Mouse (Mus musculus): ENCODE data around the gene Slc16a6.
A peak's percentile ranks its signal among the peaks of the same experiment; 100 is the strongest.

The Slc16a6 gene

GRCm38 (mm10) chr11:109458165-109458564 is 15.2 kb downstream of the Slc16a6 start:
- no peak for DNase-seq (ENCODE audit: extremely low read depth, insufficient read length, low spot score)

DNA sequence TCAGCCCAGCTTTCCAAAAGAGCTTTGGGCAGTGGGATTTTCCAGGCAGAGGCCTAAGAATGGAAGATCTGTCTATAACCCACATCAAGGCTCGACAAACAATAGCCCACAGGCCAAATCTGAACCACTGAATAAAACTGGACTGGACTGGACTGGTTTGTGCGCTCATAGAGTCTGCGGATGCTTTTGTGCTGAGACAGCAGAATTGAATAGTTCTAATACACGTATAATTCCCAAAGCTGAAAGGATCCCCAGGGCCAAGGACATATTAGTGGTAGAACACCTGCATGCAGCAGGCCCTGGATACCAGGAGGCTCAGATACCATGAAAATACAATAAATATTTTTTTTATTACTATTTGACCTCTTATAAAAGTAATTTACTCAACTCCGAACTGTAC is 17.1 kb downstream of the Slc16a6 start:
- no peak for DNase-seq (ENCODE audit: extremely low read depth, insufficient read length, low spot score)

DNA sequence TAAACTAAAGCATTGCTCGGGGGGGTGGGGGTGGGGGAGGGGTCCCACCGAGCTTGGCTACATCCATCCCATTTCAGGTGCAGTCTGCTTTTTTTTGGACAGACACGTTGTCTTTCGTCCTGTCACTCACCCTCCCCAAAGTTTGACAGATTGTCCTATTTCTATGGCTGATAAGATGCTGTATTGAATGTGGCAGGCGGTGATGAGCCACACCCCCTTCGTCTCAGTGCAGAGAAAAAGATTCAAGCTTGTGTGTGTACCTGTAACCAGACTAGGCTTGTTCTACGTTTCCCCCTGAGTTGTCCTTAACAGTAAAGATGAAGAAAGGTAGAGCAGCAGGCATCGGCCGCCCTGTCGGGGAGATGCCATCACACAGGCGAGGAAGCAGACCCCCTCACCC is 22.2 kb downstream of the Slc16a6 start:
- DNase-seq (ENCODE audit: extremely low read depth, insufficient read length, low spot score), result no peak

DNA sequence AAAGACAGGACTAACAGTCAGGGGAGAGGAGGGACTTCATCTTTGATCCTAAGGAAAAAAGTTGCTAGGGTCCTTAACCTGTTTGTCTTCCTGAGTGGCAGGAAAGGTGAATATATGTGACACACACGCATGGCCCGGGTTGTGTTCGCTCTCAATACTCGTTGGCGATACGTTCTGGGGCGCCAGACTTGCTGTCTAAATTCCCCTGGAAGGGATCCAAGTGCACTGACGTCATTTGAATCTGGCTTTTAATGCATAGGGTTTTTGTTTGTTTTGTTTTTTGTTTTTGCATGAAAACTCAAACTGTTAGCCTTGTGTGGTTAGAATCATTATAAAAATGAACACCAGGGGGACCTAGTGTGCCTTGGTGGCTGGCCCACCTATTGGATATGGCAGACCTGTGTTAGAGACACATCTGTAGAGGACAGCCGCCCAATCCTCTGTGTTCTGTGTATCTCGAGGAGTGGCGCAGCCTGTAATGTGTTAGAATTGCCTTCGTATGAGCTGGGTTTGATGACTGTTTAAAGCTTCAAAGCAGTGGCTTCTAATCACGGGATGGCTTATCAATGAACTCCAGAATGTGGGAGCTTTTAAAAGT is 27.9 kb downstream of the Slc16a6 start:
- DNase-seq (ENCODE audit: extremely low read depth, insufficient read length, low spot score), result no peak

DNA sequence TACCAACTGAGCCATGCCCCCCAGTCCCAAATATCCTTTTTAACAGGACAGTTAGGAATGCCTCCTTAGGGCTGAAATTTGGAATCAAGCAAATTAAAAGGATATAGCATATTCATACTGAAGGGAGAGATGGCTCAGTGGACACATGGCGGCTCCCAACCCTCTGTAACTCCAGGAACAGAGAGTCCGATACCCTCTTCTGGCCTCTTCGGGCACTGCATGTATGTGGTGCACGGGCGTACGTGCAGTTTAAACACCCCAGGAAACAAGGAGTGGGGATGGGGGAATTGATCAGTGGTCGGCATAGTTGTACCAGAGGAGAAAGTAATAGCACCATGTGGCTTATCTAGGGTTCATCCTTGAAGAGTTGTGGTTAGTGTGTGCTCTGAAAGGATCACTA is 28.8 kb downstream of the Slc16a6 start:
- no peak for DNase-seq (ENCODE audit: extremely low read depth, insufficient read length, low spot score)

DNA sequence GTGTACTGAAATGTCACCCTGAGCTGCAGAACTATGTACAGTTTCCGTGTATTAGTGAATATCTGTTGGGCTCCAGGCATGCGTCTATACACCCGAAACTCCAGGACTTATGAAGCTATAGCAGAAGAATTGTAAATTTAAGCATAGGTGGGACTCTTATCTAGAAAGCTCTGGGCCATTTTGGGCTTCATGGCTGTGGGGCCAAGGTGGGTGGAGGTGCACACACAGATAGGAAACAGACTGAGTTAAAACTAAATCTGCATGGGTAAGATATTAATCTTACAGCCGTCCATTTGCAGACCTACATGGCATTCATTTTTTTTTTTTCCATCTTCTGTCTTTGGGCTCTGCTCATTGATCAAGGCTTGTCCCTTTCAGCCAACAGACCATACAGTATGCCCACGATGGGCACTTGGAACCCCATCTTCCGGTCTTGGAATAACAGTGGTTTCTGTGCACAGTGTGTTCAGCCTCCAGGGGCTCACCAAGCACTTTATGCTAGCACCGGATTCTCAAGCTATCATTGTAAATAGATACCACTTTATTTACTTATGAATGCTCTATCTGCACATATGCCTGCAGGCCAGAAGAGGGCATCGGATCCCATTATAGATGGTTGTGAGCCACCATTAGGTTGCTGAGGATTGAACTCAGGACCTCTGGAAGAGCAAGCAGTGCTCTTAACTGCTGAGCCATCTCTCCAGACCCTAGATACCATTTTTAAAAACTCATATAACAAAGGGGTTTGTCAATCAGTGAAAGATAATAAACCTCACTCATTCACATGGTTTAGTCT is 29.7 kb downstream of the Slc16a6 start:
- DNase-seq (ENCODE audit: extremely low read depth, insufficient read length, low spot score), result no peak

GRCm38 (mm10) chr11:109442166-109442730 is 31.1 kb downstream of the Slc16a6 start:
- DNase-seq (ENCODE audit: extremely low read depth, insufficient read length, low spot score), result no peak

GRCm38 (mm10) chr11:109441119-109441518 is 32.3 kb downstream of the Slc16a6 start:
- no peak for DNase-seq (ENCODE audit: extremely low read depth, insufficient read length, low spot score)

DNA sequence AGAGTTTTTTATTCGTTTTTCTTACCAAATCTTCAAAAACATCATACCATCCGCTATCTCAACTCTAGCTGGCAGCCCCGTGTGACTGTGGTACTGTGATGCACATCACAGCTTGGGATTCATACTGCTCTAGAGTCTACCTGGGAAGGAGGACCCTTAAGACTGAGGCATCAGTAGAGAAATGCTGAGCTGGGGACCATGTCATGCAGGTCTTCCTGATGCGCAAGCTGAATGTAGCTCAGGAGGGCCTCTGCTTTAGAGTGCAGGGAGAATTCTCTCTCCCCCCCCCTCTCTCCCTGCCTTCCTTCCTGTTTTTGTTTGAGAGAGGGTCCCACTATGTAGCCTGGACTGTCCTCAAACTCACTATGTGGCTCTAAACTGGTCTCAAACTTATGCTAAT is 32.8 kb downstream of the Slc16a6 start:
- no peak for DNase-seq (ENCODE audit: extremely low read depth, insufficient read length, low spot score)

DNA sequence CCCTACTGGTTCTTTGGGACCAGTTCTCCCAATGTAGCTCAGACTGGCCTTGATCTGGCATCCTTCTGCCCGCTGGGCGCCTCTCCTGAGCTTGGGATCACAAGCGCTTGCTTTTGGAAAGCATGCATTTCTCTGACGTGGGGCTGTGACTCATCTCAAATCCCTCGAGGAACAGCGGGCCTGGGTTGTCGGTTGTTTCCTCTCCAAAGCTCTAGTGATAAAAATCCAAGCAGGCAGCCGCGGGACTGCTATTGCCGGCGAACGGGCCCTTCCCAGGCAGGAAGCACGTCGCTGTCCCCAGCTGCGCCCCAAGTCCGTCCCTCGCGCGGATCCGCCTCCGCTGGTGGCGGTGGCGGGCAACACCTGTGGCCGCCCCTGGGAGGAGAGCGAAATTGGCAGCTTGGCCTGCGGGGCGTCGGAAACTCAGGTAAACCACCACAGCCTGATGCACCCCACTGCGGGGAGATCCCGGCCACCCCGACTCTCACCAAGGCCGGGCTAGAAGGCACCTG is 33.5 kb downstream of the Slc16a6 start:
- peak; percentile 86 for DNase-seq (ENCODE audit: extremely low read depth, insufficient read length, low spot score)

GRCm38 (mm10) chr11:109439209-109439608 is 34.2 kb downstream of the Slc16a6 start:
- DNase-seq (ENCODE audit: extremely low read depth, insufficient read length, low spot score), result no peak

- DNase-seq (ENCODE audit: extremely low read depth, insufficient read length, low spot score), result no peak
Measured at GRCm38 (mm10) chr11:109436889-109437288, 36.5 kb downstream of the Slc16a6 start.

DNA sequence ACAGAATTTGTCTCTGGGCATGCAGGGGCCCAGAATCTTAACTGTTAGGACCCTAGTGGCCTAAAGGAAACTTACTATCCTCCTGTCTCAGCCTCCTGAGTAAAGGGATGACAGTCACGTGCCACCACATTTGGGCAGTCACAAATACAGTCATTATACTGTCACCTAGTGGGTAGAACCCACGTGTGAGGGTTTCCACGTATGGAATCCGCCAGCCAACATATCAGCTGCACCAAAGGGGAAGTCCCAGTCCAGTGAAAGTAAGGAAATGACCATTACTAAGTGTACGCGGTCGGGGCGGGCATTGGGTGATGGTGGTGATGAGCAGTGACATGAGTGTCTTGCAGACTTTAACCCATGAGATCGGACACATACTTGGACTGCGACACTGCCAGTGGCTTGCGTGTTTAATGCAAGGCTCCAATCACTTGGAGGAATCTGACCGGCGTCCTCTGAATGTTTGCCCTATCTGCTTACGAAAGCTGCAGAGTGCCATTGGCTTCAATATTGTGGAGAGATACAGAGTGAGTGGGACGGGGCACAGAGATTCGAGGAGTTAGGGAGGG is 39.1 kb downstream of the Slc16a6 start:
- DNase-seq (ENCODE audit: extremely low read depth, insufficient read length, low spot score), result no peak

- no peak for DNase-seq (ENCODE audit: extremely low read depth, insufficient read length, low spot score)
Measured at GRCm38 (mm10) chr11:109427353-109427752, 46.0 kb downstream of the Slc16a6 start.

DNA sequence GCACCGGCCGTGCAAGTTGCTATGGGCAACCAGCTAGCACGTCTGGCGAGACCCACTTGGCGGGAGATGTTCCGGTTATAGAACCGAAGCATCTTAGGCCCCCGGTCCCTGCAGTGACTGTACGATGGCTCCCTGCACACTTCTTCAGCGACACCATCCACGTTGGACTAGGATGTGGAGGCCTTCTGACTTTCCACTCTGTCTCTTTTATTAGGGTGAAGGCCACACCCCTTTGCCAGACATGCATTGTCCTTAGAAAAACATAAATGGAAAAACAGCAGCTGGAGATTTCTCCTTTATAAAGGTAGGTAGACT is 47.2 kb downstream of the Slc16a6 start:
- no peak for DNase-seq (ENCODE audit: extremely low read depth, insufficient read length, low spot score)

GRCm38 (mm10) chr11:109425392-109426271 is 47.8 kb downstream of the Slc16a6 start, which contains the start of gene Amz2:
Amz2 (plus strand) TSS chr11:109425946.
- peak; percentile 100 for DNase-seq (ENCODE audit: extremely low read depth, insufficient read length, low spot score)

DNA sequence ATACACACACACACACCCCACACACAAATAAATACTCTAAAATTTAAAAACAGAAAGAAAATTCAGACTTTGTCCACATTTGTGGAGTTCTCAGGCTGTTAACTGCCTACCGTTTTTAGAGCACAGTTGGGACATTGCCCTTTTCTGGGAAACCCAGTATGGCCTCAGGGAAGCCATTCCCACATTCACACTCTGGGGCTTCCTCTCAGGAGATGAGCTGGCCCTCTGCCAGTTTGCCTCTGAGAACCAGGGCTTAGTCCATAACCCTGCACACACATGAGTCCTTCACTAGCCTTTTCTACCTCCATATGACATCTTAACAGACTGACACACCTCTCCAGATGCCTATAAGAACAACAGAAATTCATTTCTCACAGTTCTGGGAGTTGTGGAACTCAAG is 50.1 kb downstream of the Slc16a6 start:
- DNase-seq (ENCODE audit: extremely low read depth, insufficient read length, low spot score), result no peak

DNA sequence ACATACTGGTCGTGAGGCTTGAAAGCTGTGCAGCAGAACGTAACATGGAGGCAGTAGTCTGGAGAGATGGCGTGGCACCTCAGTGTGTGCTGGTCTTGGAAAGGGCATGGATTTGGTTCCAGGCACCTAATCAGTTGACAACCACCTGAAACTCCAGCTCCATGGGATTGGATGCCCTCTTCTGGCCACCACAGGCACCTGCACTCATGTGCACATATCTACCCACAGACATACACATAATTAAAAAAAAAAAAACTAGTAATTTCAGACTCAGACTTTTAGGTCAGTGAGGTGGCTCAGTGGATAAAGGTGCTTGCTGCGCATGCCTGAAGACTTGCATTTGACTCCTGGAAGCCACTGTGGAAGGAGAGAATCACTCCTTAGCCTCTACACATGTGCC is 51.1 kb downstream of the Slc16a6 start:
- DNase-seq (ENCODE audit: extremely low read depth, insufficient read length, low spot score), result no peak

DNA sequence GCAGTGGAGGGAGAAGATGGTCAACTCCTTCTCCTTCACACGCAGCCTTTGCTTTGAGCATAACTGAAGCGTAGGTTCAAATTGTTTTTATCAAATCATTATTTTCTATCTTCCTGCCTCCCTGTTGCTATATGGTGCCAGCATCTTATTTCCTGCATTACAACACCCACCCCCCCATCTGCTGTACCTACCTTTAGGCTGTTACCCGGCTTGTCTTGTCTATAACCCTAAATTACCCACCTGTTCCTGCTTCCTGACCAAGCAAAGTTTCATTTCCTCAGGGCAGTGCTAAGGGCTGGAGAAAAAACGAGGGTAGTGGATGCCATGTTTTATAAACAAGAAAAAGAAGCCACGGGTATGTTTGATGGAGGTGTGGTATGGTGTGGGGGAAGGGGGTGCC is 52.2 kb downstream of the Slc16a6 start:
- DNase-seq (ENCODE audit: extremely low read depth, insufficient read length, low spot score), result no peak

- DNase-seq (ENCODE audit: extremely low read depth, insufficient read length, low spot score), result no peak
Measured at GRCm38 (mm10) chr11:109420567-109420962, 52.8 kb downstream of the Slc16a6 start.

Measured in 3134 (cell line).